In the genomic region with DNA sequence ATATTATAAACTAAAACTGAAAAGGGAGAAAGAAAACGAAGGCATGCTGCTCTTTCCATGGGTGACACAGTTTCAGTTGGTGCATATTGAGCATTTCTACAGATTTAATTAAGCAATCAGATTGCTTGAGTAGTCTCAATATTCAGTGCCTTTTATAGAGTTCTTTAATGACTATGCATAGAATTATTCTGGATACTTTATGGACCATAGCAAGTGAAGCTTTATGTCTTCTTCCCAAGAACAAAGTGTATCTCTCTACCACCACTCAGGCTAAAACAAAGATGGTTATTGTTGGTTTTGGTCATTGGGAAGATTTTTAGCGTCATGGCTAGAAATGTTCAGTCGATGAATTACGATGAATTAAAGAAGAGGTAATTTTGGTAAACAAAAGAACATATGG, we compare ENCODE assay signal across 25 mouse cellular contexts.
"Had no signal": no experiment of that assay in that cellular context is flagged by ENCODE, and none has a peak within 500 bp of the region (broad histone marks: within the 10 kb centered on the region; RNA-seq: fewer than 3 reads in every experiment).

No protein-coding gene starts in this region.

- ATAC-seq: hindbrain, embryonic 16.5 days; inflammation-experienced regulatory T-cells, adult 6 months; intestine, embryonic 15.5 days; intestine, postnatal 0 days had no signal

- DNase-seq: gastrocnemius, adult 2 months; gastrocnemius, postnatal 10 days; gastrocnemius, postnatal 25 days; heart, adult 18-20 months; heart, postnatal 10 days; heart, postnatal 4 days; kidney, adult 18-20 months; kidney, adult 8-10 months; kidney, postnatal 10 days; kidney, postnatal 25 days; kidney, postnatal 4 days; liver had no signal

- H3K4me3 ChIP-seq: gastrocnemius, adult 2 months; heart, embryonic 10.5 days; heart, embryonic 12.5 days; hindbrain, embryonic 10.5 days; hindbrain, embryonic 12.5 days; intestine, embryonic 15.5 days; layer of hippocampus, adult 2 months; limb, embryonic 10.5 days; limb, embryonic 12.5 days had no signal

- H3K36me3 ChIP-seq: heart, embryonic 10.5 days; heart, embryonic 12.5 days; hindbrain, embryonic 10.5 days; hindbrain, embryonic 12.5 days; intestine, embryonic 15.5 days; limb, embryonic 10.5 days; limb, embryonic 12.5 days had no signal

- H3K4me2 ChIP-seq: heart, embryonic 12.5 days; hindbrain, embryonic 12.5 days; hindbrain, embryonic 14.5 days; intestine, embryonic 15.5 days; limb, embryonic 12.5 days; liver, embryonic 11.5 days had no signal

- H3K4me1 ChIP-seq: heart, embryonic 10.5 days; heart, embryonic 12.5 days; hindbrain, embryonic 10.5 days; hindbrain, embryonic 12.5 days; intestine, embryonic 15.5 days had no signal

- H3K27ac ChIP-seq: gastrocnemius, adult 2 months; heart, embryonic 10.5 days; hindbrain, embryonic 10.5 days; hindbrain, embryonic 12.5 days; hindbrain, embryonic 14.5 days; intestine, embryonic 15.5 days; layer of hippocampus, adult 2 months; limb, embryonic 10.5 days; limb, embryonic 12.5 days had no signal

- H3K27me3 ChIP-seq: heart, embryonic 12.5 days; hindbrain, embryonic 12.5 days; intestine, embryonic 15.5 days; limb, embryonic 12.5 days had no signal

- H3K9me3 ChIP-seq: heart, embryonic 10.5 days; heart, embryonic 12.5 days; hindbrain, embryonic 10.5 days; hindbrain, embryonic 12.5 days; intestine, embryonic 15.5 days; limb, embryonic 10.5 days; limb, embryonic 12.5 days had no signal

- H3K9ac ChIP-seq: heart, embryonic 12.5 days; hindbrain, embryonic 12.5 days; hindbrain, embryonic 14.5 days; intestine, embryonic 15.5 days; limb, embryonic 12.5 days had no signal
